Mouse (Mus musculus) urinary bladder, postnatal 4 days (tissue): ENCODE results near the gene Ret.
A peak's percentile ranks its signal among the peaks of the same experiment; 100 is the strongest.

Source experiments
- DNase-seq, 2 experiments: peaks; one replicate each; pipeline ENCODE4 v3.0.0; 2021 to 2022; ENCODE audit warnings: low spot score in 2 of 2

Gene Ret

DNA sequence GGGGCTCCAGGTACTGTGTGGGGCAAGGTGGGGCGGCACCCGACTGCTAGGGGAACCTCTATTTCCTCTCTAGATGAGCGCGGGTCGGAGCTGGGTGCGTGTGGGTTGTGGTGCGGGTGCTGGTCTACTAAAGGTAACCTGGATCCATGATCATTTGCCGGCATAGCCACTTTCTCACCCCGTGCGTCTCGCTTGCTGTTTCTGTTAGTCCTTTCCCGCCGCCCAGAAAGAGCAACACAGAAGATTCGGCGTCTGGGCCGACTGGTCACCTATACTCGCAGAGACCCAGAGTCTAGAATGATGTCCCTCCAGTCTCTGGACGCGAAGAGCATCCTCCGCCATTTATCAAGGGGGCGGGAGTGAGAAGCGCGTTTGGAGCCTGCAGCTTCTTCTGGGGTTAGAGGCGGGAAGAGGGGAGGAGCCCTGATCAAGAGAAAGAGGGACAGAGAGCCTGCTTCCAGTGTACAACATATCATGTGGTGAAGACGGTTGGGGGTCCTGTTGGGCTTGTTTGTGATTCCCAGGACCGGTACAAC, at the start of gene Ret:
TSS of gene Ret (minus strand) at position 279 of the 536 bp plus-strand sequence.
- no peak for DNase-seq

DNA sequence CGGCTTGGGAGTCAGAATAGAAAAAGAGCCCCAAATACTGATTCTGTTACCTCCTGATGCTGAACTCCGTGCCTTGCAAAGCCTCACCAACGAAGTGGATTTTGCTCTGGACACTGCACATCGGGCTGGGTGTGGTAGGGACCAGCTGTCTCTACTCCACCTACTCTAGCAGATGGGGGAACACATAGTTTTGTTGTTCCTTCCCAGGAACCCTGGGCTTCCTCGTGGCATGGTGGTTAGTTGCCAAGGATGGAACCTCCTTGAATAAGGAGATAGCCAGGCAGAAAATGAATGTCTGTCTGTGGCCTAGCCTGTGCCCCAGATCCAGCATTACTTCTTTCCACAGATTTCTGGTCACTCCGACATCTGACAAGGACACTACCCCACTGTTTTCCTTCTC, 49.6 kb upstream of the Ret start:
- DNase-seq: no peak

DNA sequence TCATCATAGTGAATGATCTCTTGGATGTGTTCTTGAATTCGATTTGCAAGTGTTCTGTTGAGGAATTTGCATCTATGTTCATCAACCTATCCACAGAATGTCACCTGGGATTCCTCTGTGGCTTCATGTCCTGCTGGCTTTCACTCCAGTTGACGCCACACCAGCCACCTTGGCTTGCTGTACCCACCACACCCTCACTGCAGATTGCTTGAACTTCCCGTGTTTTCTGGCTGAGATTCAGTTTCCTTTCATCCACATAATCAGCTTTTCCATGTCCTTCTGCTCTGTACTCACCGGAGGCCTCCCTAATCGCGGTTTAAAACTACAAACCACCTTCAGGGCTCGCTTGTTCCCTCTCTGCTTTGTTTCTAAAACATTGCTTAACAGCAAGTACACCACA, 46.6 kb upstream of the Ret start:
- DNase-seq: no peak

DNA sequence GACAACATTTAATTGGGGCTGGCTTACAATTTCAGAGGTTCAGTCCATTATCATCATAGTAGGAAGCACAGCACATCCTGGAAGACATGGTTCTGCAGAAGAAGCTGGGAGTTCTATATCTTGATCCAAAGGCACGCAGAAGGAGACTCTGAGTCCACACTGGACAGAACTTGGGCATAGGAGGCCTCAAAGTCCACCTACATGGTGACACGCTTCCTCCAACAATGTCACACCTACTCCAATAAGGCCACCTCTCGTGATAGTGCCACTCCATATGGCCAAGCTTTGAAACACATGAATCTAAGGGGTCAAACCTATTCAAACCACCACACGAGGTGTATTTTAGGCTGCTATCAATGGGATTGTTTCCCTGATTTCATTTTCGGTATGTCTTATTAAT, 45.4 kb upstream of the Ret start:
- DNase-seq: no peak

DNA sequence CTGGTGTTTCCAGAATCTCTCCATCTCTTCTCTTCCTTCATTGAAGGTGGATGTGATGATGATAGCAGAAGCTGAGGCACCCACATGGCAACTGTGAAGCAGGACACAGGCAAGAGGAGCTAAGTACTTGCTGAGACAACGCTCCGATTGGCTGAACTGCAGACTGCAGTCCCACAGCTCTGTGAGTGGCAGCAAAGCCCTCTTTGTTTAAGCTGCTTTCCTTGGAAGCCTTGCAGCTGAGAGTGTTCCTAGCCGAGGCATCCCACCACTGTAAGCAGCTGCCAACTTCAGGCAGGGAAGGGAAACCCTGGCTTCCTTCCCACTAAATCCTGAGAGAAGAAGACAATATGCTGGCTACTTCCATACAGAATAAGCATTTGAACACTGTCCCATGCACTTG, 28.6 kb upstream of the Ret start:
- no peak for DNase-seq

DNA sequence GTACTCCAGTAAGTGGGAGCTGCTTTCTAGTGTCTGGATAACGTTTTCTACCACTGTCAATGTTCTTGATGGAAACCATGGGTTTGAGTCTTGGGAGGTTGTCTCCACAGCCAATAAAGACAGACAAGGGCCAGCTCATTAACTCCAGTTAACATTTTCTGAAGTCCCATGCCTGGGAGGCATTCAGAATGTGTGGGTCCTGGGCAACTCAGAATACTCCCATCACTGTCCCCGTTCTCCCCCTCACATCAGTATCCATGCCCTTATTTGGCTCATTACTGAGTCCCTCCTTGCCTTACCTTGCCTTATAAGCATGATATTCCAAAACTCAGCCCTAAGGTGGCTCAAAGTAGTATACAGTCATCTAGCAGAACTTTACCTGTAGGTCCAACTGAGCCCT, 25.0 kb upstream of the Ret start:
- no peak for DNase-seq

DNA sequence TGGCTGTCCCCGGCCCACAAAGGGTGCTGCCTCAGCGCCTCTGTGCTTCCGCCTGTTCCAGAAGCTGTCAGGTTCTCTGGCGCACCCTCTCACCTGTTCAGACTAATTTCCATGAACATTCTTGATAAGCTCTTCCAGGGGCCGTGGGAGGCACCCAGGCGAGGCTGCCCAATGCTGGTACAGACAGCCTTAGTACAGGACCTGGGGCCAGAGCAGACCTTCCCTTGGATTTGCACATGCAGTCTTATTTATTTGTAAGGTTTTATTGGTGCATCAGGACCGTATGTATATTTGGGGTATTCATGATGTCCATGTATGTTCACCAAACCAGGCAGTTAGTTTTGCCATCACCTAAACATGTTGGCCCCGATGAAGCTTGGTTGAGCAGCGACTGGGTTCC, 18.2 kb upstream of the Ret start:
- DNase-seq: no peak

DNA sequence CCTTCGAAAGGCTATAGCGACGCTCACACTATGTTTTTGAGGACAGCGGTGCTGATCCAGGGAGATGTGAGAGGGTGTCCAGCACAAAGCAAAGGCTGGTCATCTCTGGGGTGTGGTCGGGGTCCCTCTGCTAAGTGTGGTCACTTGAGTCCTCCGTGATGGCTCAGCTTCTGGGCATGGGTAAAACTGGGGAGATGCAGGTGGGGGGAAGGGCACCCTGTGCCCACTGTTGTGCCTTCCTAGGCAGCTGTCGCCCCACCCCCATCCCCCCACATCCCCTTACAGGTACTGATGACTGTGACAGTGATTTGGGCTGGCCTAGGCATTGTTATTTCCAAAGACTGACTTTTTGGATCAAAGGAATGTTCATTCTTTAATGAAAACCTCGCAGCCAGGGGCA, 10.8 kb upstream of the Ret start:
- DNase-seq: peak in 1 of 2 experiments; percentile 53

DNA sequence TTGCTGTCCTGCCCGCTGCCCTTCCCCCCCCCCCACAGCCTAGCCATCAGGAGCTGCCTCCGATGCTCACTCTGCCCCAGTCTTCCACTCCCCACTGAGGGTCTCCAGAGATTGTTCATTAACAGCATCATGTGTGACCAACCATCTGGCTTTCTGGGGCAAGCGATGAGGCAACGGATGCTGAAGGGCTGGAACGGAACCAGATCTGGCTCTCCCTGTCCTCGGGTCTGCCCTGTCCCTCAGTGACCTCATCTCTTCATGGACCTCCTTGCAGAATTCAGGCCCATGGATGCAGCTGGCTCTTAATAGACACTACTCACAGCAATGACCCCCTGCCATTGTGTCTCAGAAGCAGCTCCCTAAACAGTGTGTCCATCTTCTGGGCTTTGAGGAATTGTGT, 8.9 kb upstream of the Ret start:
- DNase-seq: no peak

DNA sequence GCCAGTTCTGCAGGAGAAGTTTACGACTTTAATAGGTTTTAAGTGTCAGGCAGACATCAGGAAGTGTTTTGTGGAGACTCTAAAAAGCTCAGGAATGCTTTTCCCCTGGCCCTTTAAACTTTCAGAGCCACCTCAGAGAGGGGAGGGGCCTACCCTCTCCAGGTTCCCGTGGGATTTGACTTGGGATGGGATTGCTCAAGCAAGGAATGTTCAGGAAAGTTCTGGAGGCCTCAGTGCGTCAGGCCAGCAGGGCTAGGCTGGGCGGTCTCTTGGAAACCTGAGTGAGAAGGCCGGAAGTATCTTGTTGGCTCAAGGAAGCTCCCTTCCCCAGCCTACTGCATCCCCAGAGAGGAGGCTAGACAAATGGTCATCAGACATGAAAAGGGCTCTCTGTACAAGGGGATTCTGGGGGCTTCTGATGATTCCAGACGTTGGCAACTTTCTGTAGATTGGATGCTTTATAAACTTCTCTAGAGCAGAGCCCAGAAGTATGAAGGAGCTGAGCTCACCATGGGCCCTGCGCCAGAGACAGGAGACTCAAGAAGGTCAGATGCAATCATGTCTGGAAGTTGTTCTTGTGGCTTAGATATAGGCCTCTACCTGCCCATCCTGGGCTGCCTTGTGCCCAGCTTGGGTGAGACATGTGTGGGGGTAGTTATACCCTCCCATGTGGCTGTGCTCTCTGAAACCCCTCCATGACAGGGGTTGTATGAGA, 7.8 kb upstream of the Ret start:
- peak in 1 of 2 experiments; percentile 30 for DNase-seq

DNA sequence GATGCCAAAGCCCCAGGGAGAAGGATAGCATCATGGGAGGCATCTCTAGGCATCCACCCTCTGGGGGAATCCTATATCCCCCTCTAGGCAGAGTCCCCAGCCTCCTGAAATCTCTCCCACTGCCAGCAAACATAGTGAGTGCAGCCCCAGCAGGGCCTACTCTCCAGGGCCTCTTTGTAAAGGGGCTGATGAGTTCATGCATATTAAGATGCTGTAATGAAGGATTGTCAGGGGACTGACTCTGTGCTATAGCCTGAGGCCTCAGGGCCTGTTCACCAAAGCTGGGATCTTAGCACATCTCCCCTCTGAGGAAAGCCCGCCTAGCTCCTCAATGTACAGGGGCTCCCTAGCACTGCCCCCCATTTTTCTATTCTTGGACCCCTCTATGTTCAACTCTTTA, 6.6 kb upstream of the Ret start:
- no peak for DNase-seq

DNA sequence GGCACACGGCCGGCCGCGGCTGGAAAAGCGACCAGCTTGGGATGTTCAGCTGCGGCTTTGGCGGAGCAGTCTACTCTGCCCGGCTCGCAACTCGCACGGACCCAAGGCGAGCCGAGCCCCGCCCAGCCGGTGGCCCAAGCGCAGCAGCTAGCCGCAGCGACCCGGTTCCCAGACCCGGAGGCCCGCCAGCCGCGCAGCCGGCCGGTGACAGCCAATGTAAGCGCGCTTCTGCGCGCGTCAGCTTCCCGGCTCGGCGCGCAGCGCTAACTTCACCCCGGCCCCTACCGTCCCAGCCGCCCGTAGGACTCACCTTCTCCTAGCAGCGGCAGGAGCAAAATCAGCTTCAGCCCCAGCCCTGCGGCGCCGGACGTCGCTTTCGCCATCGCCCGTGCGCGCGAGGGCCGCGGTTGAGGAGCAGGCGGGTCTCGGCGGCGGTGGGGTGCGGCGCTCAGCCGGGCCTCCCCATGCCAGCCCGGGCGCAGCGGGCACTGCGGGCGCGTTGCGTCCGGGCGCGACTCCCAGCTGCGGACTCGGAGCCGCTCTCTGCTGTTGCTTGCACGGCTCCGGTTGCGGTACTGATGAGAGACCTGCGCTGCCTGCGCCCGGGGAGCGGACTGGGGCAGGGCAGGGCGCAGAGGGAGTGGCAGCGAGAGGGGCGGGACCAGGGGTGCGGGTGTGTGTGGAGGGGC, 623 bp downstream of the Ret start:
- DNase-seq: peak in 1 of 2 experiments; percentile 31

DNA sequence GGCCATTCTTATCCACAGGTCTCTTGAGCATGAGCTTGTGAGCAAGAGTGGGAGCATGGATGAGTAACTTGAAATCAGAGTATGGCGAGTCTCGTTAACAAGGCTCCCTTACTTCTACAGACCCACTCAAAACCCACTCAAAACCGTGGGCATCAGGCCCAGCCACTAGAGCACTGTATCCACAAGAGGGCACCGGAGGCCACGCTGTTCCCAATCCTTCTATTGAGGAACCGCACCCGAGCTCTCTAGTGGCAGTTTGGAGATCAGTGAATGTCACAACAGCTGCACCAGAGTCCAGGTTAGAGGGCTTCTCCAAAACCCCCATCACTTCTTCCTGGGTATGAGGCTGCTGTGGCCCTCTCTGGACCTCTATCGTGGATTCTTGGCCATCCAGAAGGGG, 2.4 kb downstream of the Ret start:
- no peak for DNase-seq

DNA sequence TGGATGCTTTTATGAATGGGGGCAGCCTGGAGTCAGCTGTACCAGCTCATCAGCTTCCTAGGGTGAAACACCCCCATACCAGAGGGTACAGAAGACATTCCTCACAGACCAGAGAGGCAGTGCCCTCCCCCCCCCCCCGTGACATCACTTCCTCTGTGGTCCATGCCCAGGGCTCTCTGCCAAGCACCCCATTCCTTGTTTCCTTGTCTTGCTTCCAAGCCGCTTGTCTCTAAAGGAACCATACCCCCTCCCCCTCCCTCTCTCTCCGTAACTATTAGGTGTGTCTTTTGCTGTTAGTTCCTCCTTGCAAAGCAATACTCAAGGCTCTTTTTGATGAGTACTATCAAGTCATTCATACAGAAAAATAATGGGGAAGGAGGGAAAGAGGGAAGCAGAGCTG, 4.6 kb downstream of the Ret start:
- DNase-seq: no peak

DNA sequence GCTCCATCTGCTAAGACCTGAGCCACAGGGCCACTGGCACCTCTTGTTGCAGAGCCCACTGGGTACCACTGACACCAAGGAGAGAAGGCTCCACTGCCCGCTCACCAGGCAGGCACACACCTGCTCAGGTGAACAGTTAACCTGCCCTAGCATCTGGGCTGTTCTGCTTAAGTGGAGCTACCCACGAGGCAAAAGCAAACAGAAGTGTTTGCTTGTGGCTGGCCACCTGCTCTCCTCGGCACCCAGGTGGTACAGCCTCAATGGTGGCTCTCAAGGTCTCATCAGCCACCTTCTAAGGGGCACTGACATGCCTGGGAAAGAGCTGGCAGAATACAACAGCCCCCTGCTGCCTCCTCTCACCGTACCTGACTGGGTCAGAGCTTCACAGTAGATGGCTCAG, 5.3 kb downstream of the Ret start:
- no peak for DNase-seq

DNA sequence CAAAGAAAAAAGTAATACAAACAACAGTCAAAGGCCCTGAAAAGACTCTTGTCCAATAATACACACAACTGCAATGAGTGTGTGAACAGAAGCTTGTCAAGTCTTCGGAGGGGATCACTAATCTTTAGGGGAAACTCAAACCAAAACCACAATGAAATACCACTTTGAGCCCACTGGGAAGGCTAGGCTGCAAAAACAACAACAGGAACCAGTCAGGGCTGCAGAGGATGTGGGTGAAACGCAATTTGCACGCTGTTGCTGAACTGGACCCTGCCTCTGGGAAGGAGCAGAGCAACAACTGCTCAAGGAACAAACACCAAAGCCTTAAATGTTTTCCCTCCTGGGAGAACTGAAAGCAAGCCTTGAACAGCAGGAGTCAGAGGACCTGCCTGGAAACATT, 7.8 kb downstream of the Ret start:
- no peak for DNase-seq

DNA sequence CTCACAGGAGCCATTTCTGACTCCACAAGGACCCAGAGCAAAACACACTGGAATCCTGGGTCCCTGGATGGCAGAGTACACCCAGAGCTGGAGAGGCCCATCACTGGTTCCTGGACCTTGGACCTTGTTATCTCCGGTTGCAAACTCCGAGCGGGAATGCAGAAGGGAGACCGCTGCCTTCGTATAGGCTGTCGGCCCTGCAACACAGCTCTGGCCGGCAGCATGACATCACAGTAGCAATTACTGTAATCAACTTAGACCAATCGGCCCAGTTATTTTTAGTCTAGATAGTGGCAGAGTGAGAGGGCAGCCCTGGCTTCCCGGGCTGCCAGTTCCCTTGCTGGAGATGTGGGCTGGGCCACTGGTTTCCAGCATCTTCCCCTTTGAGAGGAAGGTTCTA, 8.9 kb downstream of the Ret start:
- DNase-seq: no peak

DNA sequence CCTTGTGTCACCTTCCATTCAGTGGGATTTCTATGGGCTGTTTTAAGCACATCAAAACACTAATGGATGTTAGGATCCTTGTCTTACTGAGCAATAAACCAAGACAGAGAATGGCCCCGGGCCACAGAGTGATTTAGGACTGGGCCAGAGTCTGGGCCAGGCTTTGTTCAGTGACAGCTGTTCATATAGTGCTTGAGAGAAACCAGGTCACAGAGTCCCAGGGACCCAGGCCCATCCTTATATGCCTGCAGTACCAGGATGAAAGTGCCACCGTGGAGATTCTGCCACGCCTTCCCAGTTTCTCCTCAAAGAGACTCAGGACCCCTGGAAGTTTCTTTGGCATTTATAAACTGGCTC, 10.3 kb downstream of the Ret start:
- no peak for DNase-seq

DNA sequence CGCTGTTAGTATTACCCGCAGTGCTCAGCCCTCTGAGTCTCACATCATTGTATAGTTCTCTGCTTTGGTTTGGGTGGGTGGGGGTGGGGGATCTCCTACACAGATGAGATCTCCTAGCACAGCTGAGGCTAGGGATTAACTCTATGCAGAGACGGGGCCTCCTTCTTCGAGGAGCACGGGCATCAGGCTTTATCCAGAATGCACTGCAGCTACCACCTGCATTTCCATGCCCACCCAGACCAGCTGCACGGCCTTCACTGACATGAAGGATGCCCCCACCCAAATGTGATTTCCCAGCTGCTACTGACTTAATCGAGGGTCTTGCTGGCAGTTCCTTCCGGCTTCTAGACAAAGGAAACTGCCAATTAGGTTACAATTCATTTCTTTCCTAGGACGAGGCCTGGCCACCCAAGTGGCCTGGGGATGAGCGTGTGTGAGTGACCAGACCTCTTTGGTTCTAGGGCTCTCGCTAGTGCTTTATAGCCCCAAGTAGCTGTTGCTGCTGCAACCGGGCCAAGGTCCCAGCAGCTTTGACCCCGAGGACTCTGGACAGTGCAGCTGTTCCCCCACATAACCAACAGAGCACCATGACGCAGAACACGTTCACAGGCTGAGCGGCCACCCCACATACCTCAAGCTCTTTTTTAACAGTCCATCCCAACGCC, 10.8 kb downstream of the Ret start:
- DNase-seq: no peak

DNA sequence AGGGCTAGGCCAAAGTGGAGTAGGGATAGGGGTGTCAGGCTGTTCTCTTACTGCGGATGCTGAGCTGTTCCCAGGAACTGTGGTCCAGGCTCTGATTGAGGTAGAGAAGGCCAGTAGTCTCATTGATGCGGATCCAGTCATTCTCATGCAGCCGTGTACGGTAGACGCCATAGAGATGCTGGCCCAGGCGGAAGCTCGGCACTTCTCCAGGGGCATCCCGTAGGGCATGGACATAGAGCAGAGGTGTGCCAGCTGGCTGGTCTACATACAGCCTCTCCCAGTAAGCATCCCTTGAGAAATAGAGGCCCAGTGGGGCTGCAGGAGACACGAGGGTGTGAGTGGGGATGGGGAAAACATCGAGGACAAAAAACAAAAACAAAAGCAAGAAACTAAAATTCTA, 13.4 kb downstream of the Ret start:
- DNase-seq: no peak

DNA sequence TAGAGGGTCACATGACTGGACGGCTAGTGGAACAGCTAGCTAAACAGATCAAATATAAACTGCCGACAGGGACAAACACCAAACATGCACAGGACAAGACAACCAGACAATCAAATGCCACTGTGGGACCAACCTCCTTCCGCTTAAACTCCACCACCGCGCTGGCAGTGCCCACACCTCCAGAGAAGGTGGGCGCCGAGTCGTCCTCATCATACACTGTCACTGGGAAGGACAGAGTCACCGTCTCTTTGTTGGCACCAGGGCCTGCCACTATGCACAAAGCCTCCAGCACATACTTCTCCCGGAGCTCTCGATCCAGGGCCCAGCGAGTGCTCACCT, 17.5 kb downstream of the Ret start:
- DNase-seq: no peak

DNA sequence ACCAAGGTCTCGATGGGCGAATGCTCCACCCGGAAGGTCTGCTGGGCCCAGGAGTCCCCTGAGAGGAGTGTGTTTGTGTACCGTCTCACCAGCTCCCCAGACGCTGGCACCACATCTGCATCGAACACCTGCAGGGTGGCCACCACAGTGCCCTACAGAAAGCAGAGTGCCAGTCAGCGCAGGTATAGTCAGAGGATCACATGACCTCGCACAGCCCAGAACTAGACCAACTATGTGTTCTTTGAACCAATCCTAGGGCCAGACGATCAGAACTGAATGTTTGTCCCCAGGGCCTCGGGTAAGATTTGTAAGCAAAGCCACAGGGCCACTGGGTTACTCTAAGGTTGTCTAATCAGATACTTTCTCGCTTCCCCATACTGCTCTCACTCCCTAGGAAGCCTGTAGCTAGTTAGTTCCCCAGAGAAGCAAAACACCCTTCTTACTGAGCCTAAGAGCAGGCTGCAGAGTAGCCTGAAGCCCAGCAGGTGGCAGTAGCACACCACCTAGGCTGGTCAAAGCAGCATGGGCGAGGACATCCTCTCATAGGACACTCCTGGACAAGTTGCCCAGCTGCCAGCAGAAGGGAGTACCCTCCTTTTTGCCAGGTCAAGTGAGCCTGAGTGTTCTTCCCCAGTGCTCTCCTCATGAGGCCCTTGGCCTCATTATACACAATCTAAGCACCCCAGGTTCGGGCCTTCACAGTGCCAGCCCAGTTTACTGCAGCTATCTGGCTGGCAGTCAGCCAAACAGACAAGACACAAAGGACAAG, 18.0 kb downstream of the Ret start:
- DNase-seq: peak in 1 of 2 experiments; percentile 52
